Mouse (Mus musculus): ENCODE results near the gene Grem1. TPM values are rescaled to one million over a fixed set of nuclear protein-coding genes. Genes with fewer than 3 reads are reported as not detected.

Grem1 gene
- polyA plus RNA-seq, 1 experiment, result 0.38 TPM

DNA sequence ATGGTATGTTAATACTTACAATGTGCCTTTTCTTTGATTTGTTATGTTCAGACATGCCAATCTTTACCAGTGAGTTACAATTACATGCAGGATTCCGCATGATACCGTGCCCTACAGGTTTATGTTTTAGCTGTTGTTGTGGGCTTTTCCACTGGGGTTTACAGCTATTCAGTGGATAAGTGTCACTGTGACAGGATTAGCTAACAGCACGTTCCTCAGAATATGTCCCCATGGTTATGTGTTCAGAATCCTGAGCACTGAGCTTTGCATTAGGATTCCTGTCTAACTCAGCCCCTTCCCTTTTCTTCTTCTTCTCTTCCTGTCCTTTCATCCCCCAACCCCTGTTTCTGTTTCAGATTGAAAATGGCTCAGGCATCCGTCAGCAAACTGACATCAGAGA is 50.9 kb downstream of the Grem1 start:
- no peak for TF ChIP-seq POLR2A (IDR thresholded peaks at IDR 0.05; ENCODE audit: low read depth, low read length)
- TF ChIP-seq CTCF (conservative IDR thresholded peaks at IDR 0.05; ENCODE audit: insufficient read depth, insufficient read length, low read depth, low read length), result no peak
- Histone ChIP-seq H3K4me1 (ENCODE audit: control insufficient read depth, insufficient read depth, low read length) (no peaks in the 10 kb centered on the region), H3K4me3 (ENCODE audit: insufficient read depth, low read depth, low read length) (no peak overlapping the region), H3K27me3 (replicated peaks; ENCODE audit: control insufficient read depth, insufficient read depth, low read length) (no peaks in the 10 kb centered on the region), H3K36me3 (ENCODE audit: control insufficient read depth, insufficient read depth, low read length) (no peaks in the 10 kb centered on the region; the same call in 1 of the 2 replicates), H3K27ac (ENCODE audit: insufficient read depth, low read depth, low read length) (no peak overlapping the region)
- no peak for DNase-seq
- WGBS, result 88% methylated on average over 4 of the region's 4 CpGs

DNA sequence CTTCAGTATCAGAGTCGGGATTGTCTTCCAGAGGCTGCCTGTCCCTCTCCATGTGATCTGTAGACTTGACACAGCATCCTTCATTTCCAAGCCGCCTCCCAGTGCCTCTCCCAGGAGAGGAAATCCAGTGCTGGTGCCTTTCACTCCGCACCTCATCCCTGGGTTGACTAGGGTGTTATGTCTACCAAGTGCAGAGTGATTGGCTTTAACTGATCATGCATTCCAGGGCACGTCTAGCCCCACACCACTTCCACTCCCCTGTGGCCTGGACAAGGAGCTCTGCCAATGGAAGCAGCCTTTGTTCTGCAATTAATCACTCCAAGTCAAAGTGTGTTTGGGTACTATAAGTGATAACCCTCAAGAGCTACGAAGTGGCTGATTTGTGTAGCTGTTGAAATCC is 56.9 kb downstream of the Grem1 start:
- Histone ChIP-seq H3K27ac (ENCODE audit: insufficient read depth, low read depth, low read length) (no peak overlapping the region), H3K36me3 (ENCODE audit: control insufficient read depth, insufficient read depth, low read length) (peaks cover 2% of the 10 kb centered on the region; the same call in 1 of the 2 replicates), H3K4me1 (ENCODE audit: control insufficient read depth, insufficient read depth, low read length) (no peaks in the 10 kb centered on the region), H3K4me3 (ENCODE audit: insufficient read depth, low read depth, low read length) (no peak overlapping the region), H3K27me3 (replicated peaks; ENCODE audit: control insufficient read depth, insufficient read depth, low read length) (no peaks in the 10 kb centered on the region)
- no peak for DNase-seq
- whole genome bisulfite sequencing, result 84% methylated on average over 5 of the region's 5 CpGs
- TF ChIP-seq CTCF (conservative IDR thresholded peaks at IDR 0.05; ENCODE audit: insufficient read depth, insufficient read length, low read depth, low read length) (no peak), POLR2A (IDR thresholded peaks at IDR 0.05; ENCODE audit: low read depth, low read length) (no peak)

DNA sequence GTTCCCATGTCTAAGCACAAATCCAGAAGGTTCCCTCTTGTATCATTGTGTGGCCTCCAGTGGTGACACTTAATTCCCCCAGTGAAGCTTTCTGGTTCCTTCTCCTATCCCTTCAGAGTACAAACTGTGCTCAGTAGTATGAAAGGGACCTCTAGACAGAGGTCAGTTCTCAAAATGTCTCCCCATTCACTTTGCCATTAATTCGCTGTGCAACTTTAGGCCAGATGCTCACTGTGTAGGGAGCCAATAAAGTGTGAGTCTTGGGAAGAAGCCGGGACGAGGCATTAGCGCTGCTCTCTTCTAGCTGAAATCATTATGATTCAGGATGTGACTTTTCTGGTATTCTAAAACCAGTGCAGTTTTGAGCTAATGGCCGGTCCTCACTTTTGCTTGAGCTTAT is 61.8 kb downstream of the Grem1 start:
- WGBS, result 89% methylated on average over 5 of the region's 5 CpGs
- DNase-seq, result no peak
- Histone ChIP-seq H3K4me3 (ENCODE audit: insufficient read depth, low read depth, low read length) (no peak overlapping the region), H3K4me1 (ENCODE audit: control insufficient read depth, insufficient read depth, low read length) (no peaks in the 10 kb centered on the region), H3K27ac (ENCODE audit: insufficient read depth, low read depth, low read length) (no peak overlapping the region), H3K36me3 (ENCODE audit: control insufficient read depth, insufficient read depth, low read length) (peaks cover 2% of the 10 kb centered on the region; the same call in 1 of the 2 replicates), H3K27me3 (replicated peaks; ENCODE audit: control insufficient read depth, insufficient read depth, low read length) (no peaks in the 10 kb centered on the region)
- TF ChIP-seq CTCF (conservative IDR thresholded peaks at IDR 0.05; ENCODE audit: insufficient read depth, insufficient read length, low read depth, low read length), result no peak
- TF ChIP-seq POLR2A (IDR thresholded peaks at IDR 0.05; ENCODE audit: low read depth, low read length), result no peak

DNA sequence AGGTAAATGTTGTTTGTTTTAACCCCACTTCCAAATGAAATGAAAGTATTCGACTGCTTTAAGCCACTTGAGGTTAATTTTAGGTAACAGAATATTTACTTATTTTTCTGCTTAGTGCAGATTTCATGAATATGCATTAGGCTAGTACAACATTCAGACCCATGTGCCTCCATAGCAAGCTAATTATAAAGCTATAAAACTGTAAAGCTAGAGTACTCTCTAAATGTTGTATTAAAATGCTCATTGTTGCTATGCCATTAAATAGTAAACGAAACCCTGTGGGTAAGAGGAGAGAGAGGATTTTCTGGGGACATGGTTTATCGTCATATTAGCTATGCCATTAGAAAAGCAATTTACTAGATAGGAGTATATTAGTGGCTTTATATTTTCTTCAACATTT is 62.2 kb downstream of the Grem1 start:
- Histone ChIP-seq H3K36me3 (ENCODE audit: control insufficient read depth, insufficient read depth, low read length) (peaks cover 2% of the 10 kb centered on the region; the same call in 1 of the 2 replicates), H3K4me3 (ENCODE audit: insufficient read depth, low read depth, low read length) (no peak overlapping the region), H3K27ac (ENCODE audit: insufficient read depth, low read depth, low read length) (no peak overlapping the region), H3K27me3 (replicated peaks; ENCODE audit: control insufficient read depth, insufficient read depth, low read length) (no peaks in the 10 kb centered on the region), H3K4me1 (ENCODE audit: control insufficient read depth, insufficient read depth, low read length) (no peaks in the 10 kb centered on the region)
- no peak for DNase-seq
- 72% methylated on average over 3 of the region's 3 CpGs for WGBS
- TF ChIP-seq CTCF (conservative IDR thresholded peaks at IDR 0.05; ENCODE audit: insufficient read depth, insufficient read length, low read depth, low read length), result no peak
- TF ChIP-seq POLR2A (IDR thresholded peaks at IDR 0.05; ENCODE audit: low read depth, low read length), result no peak

Other genes with a start within 250 kb of the Grem1 start
- gene Scg5, start 70.5 kb upstream of the Grem1 start, polyA plus RNA-seq (2012; rRNA removed), result 7.3 and 7.9 TPM in 2 replicates
- 0.71 and 1.0 TPM in 2 replicates for gene Arhgap11a, start 90.0 kb upstream of the Grem1 start, polyA plus RNA-seq (2012; rRNA removed)

Measured in kidney, adult 2 months (tissue).